Mouse (Mus musculus) G1E (cell line): ENCODE data around the gene Atrnl1.

Source experiments
- CTCF ChIP-seq: IDR thresholded peaks from 2 replicates; pipeline ENCODE4 v1.5.1; 2012; ENCODE audit warnings: low read depth, low read length, inconsistent platforms, mixed read lengths
- GATA1 ChIP-seq: IDR thresholded peaks from 2 replicates; pipeline ENCODE4 v1.6.1; 2012; ENCODE audit warnings: borderline replicate concordance, low read length, inconsistent platforms, mixed read lengths
- POLR2AphosphoS5 ChIP-seq: IDR thresholded peaks from 2 replicates; pipeline ENCODE4 v1.6.1; 2012; ENCODE audit warnings: low read depth, low read length, inconsistent platforms; ENCODE audit not compliant: insufficient replicate concordance
- TAL1 ChIP-seq: conservative IDR thresholded peaks from 2 replicates; pipeline ENCODE4 v1.6.1; 2012; ENCODE audit warnings: low read depth, low read length, inconsistent platforms, mixed read lengths

DNA sequence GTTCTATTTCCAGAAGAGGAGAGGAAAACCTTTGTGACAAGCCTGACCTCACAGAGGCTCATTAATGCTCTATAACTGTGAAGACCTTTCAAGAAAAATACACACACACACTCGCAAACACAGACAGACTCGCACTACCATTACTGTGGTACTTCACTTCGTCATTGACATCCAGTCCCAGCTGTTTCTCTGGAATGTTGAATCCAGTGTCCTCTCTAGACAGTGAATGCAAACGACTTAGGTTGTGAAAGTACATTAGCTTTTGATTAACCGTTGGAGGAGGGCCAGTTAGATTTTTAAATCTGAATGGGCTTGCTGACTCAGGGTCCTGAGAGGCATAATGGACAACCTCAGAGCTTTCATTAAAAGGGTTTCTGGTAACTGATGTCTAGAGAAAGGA, 34.0 kb upstream of the Atrnl1 start:
- TF ChIP-seq CTCF (no peak), GATA1 (no peak), POLR2AphosphoS5 (no peak), TAL1 (no peak)
